Mouse (Mus musculus) T-cell, adult 2 months (primary cell): ENCODE results near the gene Ank2.

ENCODE experiments used
- DNase-seq: peaks from one replicate; pipeline ENCODE4 v3.0.0; 2022; ENCODE audit warnings: low spot score

Gene Ank2

GRCm38 (mm10) chr3:127019109-127019508, 480.0 kb downstream of the Ank2 start:
- DNase-seq: no peak

- no peak for DNase-seq
Measured at GRCm38 (mm10) chr3:127017523-127017922, 481.6 kb downstream of the Ank2 start.

- no peak for DNase-seq
Measured at GRCm38 (mm10) chr3:127015596-127015995, 483.6 kb downstream of the Ank2 start.

GRCm38 (mm10) chr3:127015175-127015574, 484.0 kb downstream of the Ank2 start:
- no peak for DNase-seq

- DNase-seq: no peak
Measured at GRCm38 (mm10) chr3:127013976-127014375, 485.2 kb downstream of the Ank2 start.

GRCm38 (mm10) chr3:127012525-127012924, 486.6 kb downstream of the Ank2 start:
- DNase-seq: no peak

- no peak for DNase-seq
Measured at GRCm38 (mm10) chr3:127005898-127006673, 493.1 kb downstream of the Ank2 start.

GRCm38 (mm10) chr3:127004860-127005633, 494.1 kb downstream of the Ank2 start:
- no peak for DNase-seq

GRCm38 (mm10) chr3:127003946-127004345, 495.2 kb downstream of the Ank2 start:
- DNase-seq: no peak

GRCm38 (mm10) chr3:126998742-126999112, 500.4 kb downstream of the Ank2 start:
- no peak for DNase-seq

GRCm38 (mm10) chr3:126998008-126998741, 501.0 kb downstream of the Ank2 start:
- no peak for DNase-seq

- no peak for DNase-seq
Measured at GRCm38 (mm10) chr3:126997391-126998007, 501.7 kb downstream of the Ank2 start.

- DNase-seq: no peak
Measured at GRCm38 (mm10) chr3:126996721-126997120, 502.4 kb downstream of the Ank2 start.

GRCm38 (mm10) chr3:126995970-126996369, 503.2 kb downstream of the Ank2 start:
- no peak for DNase-seq

- no peak for DNase-seq
Measured at GRCm38 (mm10) chr3:126994149-126994548, 505.0 kb downstream of the Ank2 start.

- DNase-seq: no peak
Measured at GRCm38 (mm10) chr3:126989936-126990335, 509.2 kb downstream of the Ank2 start.

- no peak for DNase-seq
Measured at GRCm38 (mm10) chr3:126986687-126987086, 512.5 kb downstream of the Ank2 start.

GRCm38 (mm10) chr3:126982814-126983213, 516.3 kb downstream of the Ank2 start:
- no peak for DNase-seq

- no peak for DNase-seq
Measured at GRCm38 (mm10) chr3:126981163-126981562, 518.0 kb downstream of the Ank2 start.

GRCm38 (mm10) chr3:126979635-126980034, 519.5 kb downstream of the Ank2 start:
- DNase-seq: no peak

- DNase-seq: no peak
Measured at GRCm38 (mm10) chr3:126978768-126979410, 520.3 kb downstream of the Ank2 start.

- DNase-seq: no peak
Measured at GRCm38 (mm10) chr3:126977399-126977798, 521.8 kb downstream of the Ank2 start.
